Mouse (Mus musculus): Measurements from ENCODE around the gene Ulbp1. TPM values are rescaled to one million over a fixed set of nuclear protein-coding genes. Genes with fewer than 3 reads are reported as not detected.

Gene Ulbp1
- polyA plus RNA-seq, 1 experiment from 2014 or later = 1.3 TPM

- Histone ChIP-seq H3K4me1 (replicated peaks) (0 out of 2 replicates have a peak, but pooled peaks cover 4% of the 10 kb centered on the region), H3K4me2 (peak overlapping the region; percentile 74), H3K27ac (no peak overlapping the region), H3K4me3 (replicated peaks) (peak overlapping the region; percentile 52), H3K9me3 (replicated peaks) (no peaks in the 10 kb centered on the region; the same call in 1 of the 2 replicates), H3K27me3 (peaks cover 50% of the 10 kb centered on the region), H3K36me3 (no peaks in the 10 kb centered on the region), H3K9ac (no peak overlapping the region)
- DNase-seq (no peak), ATAC-seq (ENCODE audit: low read depth) (no peak)
- under 1% methylated on average over 73 of the region's 73 CpGs for WGBS (ENCODE audit: insufficient replicate concordance)
Observed at GRCm38 (mm10) chr10:7391935-7392930, 81.2 kb downstream of the Ulbp1 start.

GRCm38 (mm10) chr10:7391561-7391934, 81.9 kb downstream of the Ulbp1 start:
- ATAC-seq (ENCODE audit: low read depth) = no peak
- H3K4me3 ChIP-seq (replicated peaks) = peak overlapping the region; percentile 52
- H3K27me3 ChIP-seq = peaks cover 50% of the 10 kb centered on the region

GRCm38 (mm10) chr10:7391108-7391507, 82.3 kb downstream of the Ulbp1 start:
- Histone ChIP-seq H3K9ac (no peak overlapping the region), H3K27ac (no peak overlapping the region), H3K36me3 (no peaks in the 10 kb centered on the region), H3K4me3 (replicated peaks) (peak overlapping the region; percentile 52), H3K4me1 (replicated peaks) (0 out of 2 replicates have a peak, but pooled peaks cover 4% of the 10 kb centered on the region), H3K4me2 (peak overlapping the region; percentile 74), H3K27me3 (peaks cover 50% of the 10 kb centered on the region), H3K9me3 (replicated peaks) (no peaks in the 10 kb centered on the region; the same call in 1 of the 2 replicates)
- no peak for ATAC-seq (ENCODE audit: low read depth)
- no peak for DNase-seq
- under 1% methylated on average over 31 of the region's 31 CpGs for WGBS (ENCODE audit: insufficient replicate concordance)

More at GRCm38 (mm10) chr10:7391561-7391934, 81.9 kb downstream of the Ulbp1 start:
- H3K4me1 ChIP-seq (replicated peaks) = 0 out of 2 replicates have a peak, but pooled peaks cover 4% of the 10 kb centered on the region
- no peaks in the 10 kb centered on the region for H3K36me3 ChIP-seq
- DNase-seq = no peak
- no peak overlapping the region for H3K9ac ChIP-seq
- H3K4me2 ChIP-seq = peak overlapping the region; percentile 74
- H3K9me3 ChIP-seq (replicated peaks) = no peaks in the 10 kb centered on the region; the same call in 1 of the 2 replicates
- WGBS (ENCODE audit: insufficient replicate concordance) = 0% methylated on average over 20 of the region's 20 CpGs
- H3K27ac ChIP-seq = no peak overlapping the region

Other genes starting within 250 kb of the Ulbp1 start
- 0.48 and 0.52 TPM in 2 replicates for gene Lrp11, start 116.2 kb upstream of the Ulbp1 start, polyA plus RNA-seq (2015; fragmentation: Nextera tagmentation; extraction: Ambion mirVana)
- gene Nup43, start 193.9 kb upstream of the Ulbp1 start, polyA plus RNA-seq (2015; fragmentation: Nextera tagmentation; extraction: Ambion mirVana) = 39.0 and 44.7 TPM in 2 replicates
- 112 and 121 TPM in 2 replicates for gene Pcmt1, start 207.5 kb upstream of the Ulbp1 start, polyA plus RNA-seq (2015; fragmentation: Nextera tagmentation; extraction: Ambion mirVana)
- gene Lats1, start 207.6 kb upstream of the Ulbp1 start, polyA plus RNA-seq (2015; fragmentation: Nextera tagmentation; extraction: Ambion mirVana) = 2.2 and 2.6 TPM in 2 replicates

All from liver, embryonic 13.5 days (tissue).